Mouse (Mus musculus) hindbrain, embryonic 16.5 days (tissue): ENCODE data around the gene Tmeff2. TPM values are rescaled to one million over a fixed set of nuclear protein-coding genes. Genes with fewer than 3 reads are reported as not detected.

Experiments
- ATAC-seq: fragments of 200-750 bp; cut with Nextera tagmentation; 2 replicates; pipeline ENCODE4 v1.8.0; 2017; ENCODE audit warnings: moderate TSS enrichment, moderate library complexity
- H3K27ac ChIP-seq: fragments of 300-500 bp; sonication (generic); 2 replicates; pipeline ENCODE4 v1.5.1; 2014; ENCODE audit warnings: low read depth, mild to moderate bottlenecking, control low read depth, low read length, moderate library complexity
- H3K27me3 ChIP-seq: fragments of 300-500 bp; sonication (generic); replicated peaks from 2 replicates; pipeline ENCODE4 v1.6.1; 2014; ENCODE audit warnings: low read length; ENCODE audit not compliant: control insufficient read depth, insufficient read depth
- H3K36me3 ChIP-seq: fragments of 300-500 bp; sonication (generic); 2 replicates; pipeline ENCODE4 v1.6.1; 2014; ENCODE audit warnings: mild to moderate bottlenecking, low read length, moderate library complexity, mixed read lengths; ENCODE audit not compliant: control insufficient read depth, insufficient read depth
- H3K4me1 ChIP-seq: fragments of 300-500 bp; sonication (generic); 2 replicates; pipeline ENCODE4 v1.6.1; 2014; ENCODE audit warnings: low read depth, low read length; ENCODE audit not compliant: control insufficient read depth, insufficient read depth
- H3K4me2 ChIP-seq: fragments of 300-500 bp; sonication (generic); 2 replicates; pipeline ENCODE4 v1.6.1; 2014; ENCODE audit warnings: mild to moderate bottlenecking, low read length, control low read depth, moderate library complexity
- H3K4me3 ChIP-seq: fragments of 300-500 bp; sonication (generic); 2 replicates; pipeline ENCODE4 v1.5.1; 2014; ENCODE audit warnings: mild to moderate bottlenecking, low read length, control low read depth, moderate library complexity
- H3K9ac ChIP-seq: fragments of 300-500 bp; sonication (generic); 2 replicates; pipeline ENCODE4 v1.6.1; 2014; ENCODE audit warnings: low read depth, mild to moderate bottlenecking, control low read depth, low read length, moderate library complexity
- H3K9me3 ChIP-seq: fragments of 300-500 bp; sonication (generic); 2 replicates; pipeline ENCODE4 v1.6.1; 2014; ENCODE audit warnings: mild to moderate bottlenecking, low read length, moderate library complexity; ENCODE audit not compliant: control insufficient read depth
- WGBS: fragments of 180-500 bp; shearing (Covaris S2); extraction: QIAGEN DNeasy Blood & Tissue Kit; methylation state at CpG from one replicate; pipeline ENCODE4 v1.1.7; 2014; 5-methylcytosine and 5-hydroxymethylcytosine counted together
- polyA plus RNA-seq: library from polyadenylated mRNA; unstranded; fragments of >200 nt; fragmentation: Nextera tagmentation; extraction: Ambion mirVana; gene quantifications from 2 replicates; pipeline ENCODE4 v1.2.1, GENCODE M21; 2015

The Tmeff2 gene
- polyA plus RNA-seq, 1 experiment from 2014 or later: 69.4 TPM

DNA sequence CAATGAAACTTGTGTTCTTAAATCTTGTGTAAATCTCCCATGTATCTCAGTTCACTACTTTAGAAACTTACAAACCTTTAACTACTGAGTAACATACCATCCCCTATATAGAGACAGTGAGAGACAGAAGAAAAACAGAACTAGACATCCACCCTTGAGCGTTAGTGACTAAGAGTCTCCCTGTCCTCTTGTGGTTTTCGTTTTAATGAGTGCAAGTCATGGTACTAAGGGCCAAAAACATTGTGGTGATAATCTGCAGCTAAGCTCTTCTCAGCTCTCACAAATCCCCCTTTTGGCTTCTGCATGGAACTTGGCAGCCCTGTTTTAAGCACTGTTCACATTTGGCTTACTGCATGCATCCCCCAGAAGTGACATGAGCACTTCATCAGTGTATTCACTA lies 34.6 kb downstream of the Tmeff2 start:
- H3K4me3 ChIP-seq: no peak overlapping the region
- H3K36me3 ChIP-seq: no peaks in the 10 kb centered on the region
- H3K27me3 ChIP-seq: no peaks in the 10 kb centered on the region
- 78% methylated on average over 2 of the region's 2 CpGs for WGBS
- H3K4me1 ChIP-seq: peaks cover 2% of the 10 kb centered on the region; the same call in 1 of the 2 replicates
- no peaks in the 10 kb centered on the region for H3K9me3 ChIP-seq
- H3K4me2 ChIP-seq: no peak overlapping the region
- no peak for ATAC-seq
- no peak overlapping the region for H3K9ac ChIP-seq
- no peak overlapping the region for H3K27ac ChIP-seq

DNA sequence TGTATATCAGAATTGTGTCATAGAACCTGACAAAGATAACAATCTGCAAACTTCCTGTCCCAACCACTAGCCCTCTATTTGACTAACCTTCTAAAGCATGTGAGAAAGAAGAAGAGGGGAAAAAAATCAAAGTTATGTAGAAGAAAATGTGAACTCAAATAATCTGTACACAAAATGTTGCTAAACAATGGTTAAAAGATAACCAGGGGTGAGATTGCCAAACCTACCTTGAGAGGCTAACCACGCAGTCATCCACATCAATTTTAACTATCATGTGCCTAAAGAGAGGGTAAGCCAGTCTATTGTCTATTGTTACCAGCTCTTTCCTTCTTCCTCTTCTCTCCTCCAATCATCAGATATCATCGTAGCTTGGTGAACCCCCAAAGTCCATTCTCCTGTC lies 35.0 kb downstream of the Tmeff2 start:
- no peak overlapping the region for H3K9ac ChIP-seq
- WGBS: 84% methylated on average over 2 of the region's 2 CpGs
- no peak for ATAC-seq

DNA sequence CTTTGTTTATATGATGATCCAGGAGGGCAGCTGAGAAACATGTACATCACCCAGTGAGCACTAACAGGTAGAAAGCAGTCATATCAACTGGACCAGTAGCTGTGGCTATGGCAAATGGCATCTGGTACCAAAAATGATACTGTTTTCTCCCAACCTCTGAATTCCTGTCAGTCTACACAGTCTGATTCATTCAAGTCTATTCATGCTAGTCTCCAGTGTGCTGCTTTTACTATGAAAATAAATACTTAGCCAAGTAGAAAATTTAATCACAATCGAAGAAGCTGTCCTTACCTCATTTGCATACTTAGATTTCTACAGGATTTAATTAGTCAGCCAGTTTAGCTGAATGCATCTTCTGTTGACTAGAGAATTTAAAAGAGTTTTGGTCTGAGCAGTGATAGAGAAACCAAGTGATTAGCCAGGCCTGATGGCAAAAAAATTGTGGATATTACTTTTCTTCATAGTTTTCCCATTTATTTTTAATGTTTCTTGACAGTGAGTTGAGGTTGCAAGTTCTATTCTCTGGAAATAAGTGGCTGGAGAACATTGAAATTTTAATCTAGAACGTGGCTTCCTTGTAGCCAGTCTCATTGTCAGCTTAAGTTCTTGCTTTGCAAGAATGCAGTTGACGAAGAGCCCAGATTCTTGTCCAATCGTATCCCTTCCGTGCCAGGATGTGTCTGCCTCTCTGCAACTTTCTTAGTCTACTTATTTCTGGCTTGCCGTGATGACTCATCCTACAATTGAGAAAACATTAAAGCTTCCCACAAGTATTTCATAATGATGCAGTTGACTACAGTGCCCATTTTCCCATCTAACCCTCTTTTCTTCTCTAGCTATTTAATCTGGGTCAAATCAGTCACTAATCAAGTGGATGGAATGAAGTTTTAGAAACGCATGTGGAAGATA lies 39.9 kb downstream of the Tmeff2 start:
- Histone ChIP-seq H3K9me3 (no peaks in the 10 kb centered on the region), H3K27ac (no peak overlapping the region), H3K4me1 (no peaks in the 10 kb centered on the region), H3K36me3 (no peaks in the 10 kb centered on the region), H3K9ac (no peak overlapping the region), H3K4me2 (no peak overlapping the region), H3K4me3 (no peak overlapping the region), H3K27me3 (no peaks in the 10 kb centered on the region)
- 84% methylated on average over 7 of the region's 7 CpGs for WGBS
- no peak for ATAC-seq

More for the DNA sequence above, 35.0 kb downstream of the Tmeff2 start:
- H3K4me1 ChIP-seq: peaks cover 1% of the 10 kb centered on the region; the same call in 1 of the 2 replicates
- no peaks in the 10 kb centered on the region for H3K27me3 ChIP-seq
- H3K9me3 ChIP-seq: no peaks in the 10 kb centered on the region
- no peaks in the 10 kb centered on the region for H3K36me3 ChIP-seq
- H3K4me3 ChIP-seq: no peak overlapping the region
- H3K4me2 ChIP-seq: no peak overlapping the region
- no peak overlapping the region for H3K27ac ChIP-seq

DNA sequence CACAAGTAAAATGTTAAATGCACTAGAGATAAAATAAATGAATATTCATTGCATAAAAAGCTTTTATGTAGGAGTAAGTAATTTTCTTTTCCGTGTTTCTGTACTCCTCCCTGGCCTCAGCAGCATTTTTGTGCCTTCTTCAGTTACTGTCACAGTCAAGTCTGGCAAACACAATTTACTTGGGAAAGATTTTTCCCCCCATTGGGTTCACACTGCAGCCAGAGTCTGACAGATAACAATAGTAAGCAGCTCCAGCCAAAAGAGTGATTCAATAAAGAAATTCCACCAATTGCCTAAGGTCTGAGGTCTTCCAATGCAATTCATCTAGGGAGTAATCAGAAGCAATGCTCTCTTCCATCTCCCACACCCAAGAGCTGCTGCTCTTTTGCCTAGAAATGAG lies 48.1 kb downstream of the Tmeff2 start:
- Histone ChIP-seq H3K27ac (no peak overlapping the region), H3K27me3 (no peaks in the 10 kb centered on the region), H3K9me3 (no peaks in the 10 kb centered on the region), H3K4me2 (no peak overlapping the region), H3K4me1 (no peaks in the 10 kb centered on the region), H3K36me3 (no peaks in the 10 kb centered on the region), H3K4me3 (no peak overlapping the region), H3K9ac (no peak overlapping the region)
- no peak for ATAC-seq
- WGBS: 63% methylated on average over 1 of the region's 1 CpGs

DNA sequence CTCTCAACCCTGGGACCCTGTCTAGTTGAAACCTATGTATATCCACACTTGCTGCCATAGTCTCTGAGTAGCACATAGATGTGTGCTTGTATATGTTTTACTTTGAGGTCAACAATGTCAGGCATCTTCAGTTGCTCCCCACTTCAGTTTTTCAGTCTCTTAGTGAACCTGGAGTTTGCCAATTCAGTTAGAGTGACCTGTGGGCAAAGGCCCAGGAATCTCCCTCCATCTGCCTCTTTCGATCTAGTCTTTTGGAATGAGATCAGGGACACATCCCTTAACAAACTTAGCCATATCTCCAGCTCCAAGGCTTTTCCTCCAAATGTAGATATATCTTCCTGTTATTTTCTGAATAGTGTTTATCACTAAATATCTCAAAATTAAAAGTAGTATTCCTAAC lies 58.4 kb downstream of the Tmeff2 start:
- Histone ChIP-seq H3K4me3 (no peak overlapping the region), H3K9me3 (no peaks in the 10 kb centered on the region), H3K9ac (no peak overlapping the region), H3K4me1 (no peaks in the 10 kb centered on the region; the same call in 1 of the 2 replicates), H3K27me3 (no peaks in the 10 kb centered on the region), H3K36me3 (no peaks in the 10 kb centered on the region), H3K4me2 (no peak overlapping the region), H3K27ac (no peak overlapping the region)
- 91% methylated on average over 1 of the region's 1 CpGs for WGBS
- ATAC-seq: no peak

DNA sequence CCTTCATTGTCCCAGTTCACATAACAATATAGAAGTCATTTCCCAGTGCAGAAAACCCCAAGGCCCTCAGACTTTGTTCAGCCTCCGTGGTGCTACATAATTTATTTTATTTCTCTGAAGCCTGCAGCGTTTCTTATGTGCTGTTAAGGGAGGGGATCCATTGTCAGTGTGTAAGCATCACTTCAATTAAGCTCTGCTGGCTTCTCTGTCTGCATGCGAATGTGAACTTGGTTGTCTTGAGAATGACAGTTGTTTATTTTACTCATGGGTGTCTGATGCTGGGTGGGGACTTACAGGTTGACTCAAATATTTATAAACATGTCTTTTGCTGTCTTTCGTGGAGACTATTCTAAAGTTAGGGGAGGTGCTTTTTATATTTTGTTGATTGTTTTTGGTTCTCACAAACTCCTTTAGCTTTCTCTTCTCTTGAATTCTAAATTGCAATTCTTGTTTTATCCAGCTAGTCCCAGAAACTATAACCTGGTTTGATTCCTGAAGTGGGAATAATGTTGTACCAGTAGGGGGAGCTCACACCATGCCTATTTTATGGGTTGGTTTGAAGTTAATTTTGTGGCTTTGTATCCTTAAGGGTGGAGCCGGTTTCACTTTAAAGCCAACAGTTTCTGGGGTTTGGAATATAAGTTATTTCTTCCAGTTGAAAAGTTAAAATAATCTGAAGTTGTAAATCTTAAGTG lies 61.7 kb downstream of the Tmeff2 start:
- no peak overlapping the region for H3K9ac ChIP-seq
- H3K27me3 ChIP-seq: no peaks in the 10 kb centered on the region
- no peaks in the 10 kb centered on the region for H3K36me3 ChIP-seq
- ATAC-seq: peak; percentile 38; the same call in 1 of the 2 replicates
- no peak overlapping the region for H3K4me2 ChIP-seq
- H3K4me3 ChIP-seq: no peak overlapping the region
- WGBS: 35% methylated on average over 5 of the region's 5 CpGs
- no peak overlapping the region for H3K27ac ChIP-seq
- H3K9me3 ChIP-seq: no peaks in the 10 kb centered on the region
- H3K4me1 ChIP-seq: no peaks in the 10 kb centered on the region; the same call in 1 of the 2 replicates

DNA sequence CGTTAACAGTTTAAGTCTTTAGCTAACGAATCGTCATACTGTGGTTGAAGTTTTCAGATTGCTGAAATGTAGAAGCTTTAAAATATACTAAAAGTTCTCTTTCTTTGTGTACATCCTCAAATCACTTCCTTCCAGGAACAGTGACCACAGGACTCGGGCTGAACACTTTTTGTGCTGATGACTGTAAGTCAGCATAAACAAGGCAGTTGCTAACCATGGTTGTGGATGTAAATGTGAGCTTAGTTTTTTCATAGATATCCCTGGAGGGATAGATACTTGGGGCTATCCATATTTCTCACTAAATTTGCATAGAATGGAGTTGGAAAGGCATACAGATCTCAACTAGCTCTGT lies 62.2 kb downstream of the Tmeff2 start:
- Histone ChIP-seq H3K27ac (no peak overlapping the region), H3K36me3 (no peaks in the 10 kb centered on the region), H3K9me3 (no peaks in the 10 kb centered on the region), H3K4me2 (no peak overlapping the region), H3K27me3 (no peaks in the 10 kb centered on the region), H3K9ac (no peak overlapping the region), H3K4me3 (no peak overlapping the region), H3K4me1 (no peaks in the 10 kb centered on the region; the same call in 1 of the 2 replicates)
- ATAC-seq: no peak
- WGBS: 63% methylated on average over 4 of the region's 4 CpGs

DNA sequence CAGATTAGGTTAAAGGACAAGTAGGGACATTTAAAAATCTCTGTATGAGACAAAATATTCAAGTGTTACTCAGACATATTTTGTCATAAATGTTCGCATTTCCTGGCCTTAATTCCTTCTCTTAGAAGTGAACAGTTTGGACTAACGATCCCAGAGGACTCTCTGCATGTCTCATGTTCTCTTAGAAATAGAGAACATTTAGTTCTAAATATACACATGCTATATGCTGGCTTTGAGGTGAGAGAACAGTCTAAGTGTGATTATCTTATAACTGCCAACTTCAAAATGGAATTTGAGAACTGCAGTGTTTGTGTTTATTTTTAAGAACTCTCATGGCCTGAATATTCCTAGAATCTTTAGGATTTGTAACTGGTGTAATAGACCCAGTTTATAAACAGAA lies 69.2 kb downstream of the Tmeff2 start:
- H3K36me3 ChIP-seq: no peaks in the 10 kb centered on the region
- 91% methylated on average over 2 of the region's 2 CpGs for WGBS
- ATAC-seq: no peak
- no peaks in the 10 kb centered on the region for H3K27me3 ChIP-seq
- no peak overlapping the region for H3K27ac ChIP-seq
- no peak overlapping the region for H3K4me2 ChIP-seq
- no peaks in the 10 kb centered on the region for H3K4me1 ChIP-seq
- H3K4me3 ChIP-seq: no peak overlapping the region
- no peak overlapping the region for H3K9ac ChIP-seq
- no peaks in the 10 kb centered on the region for H3K9me3 ChIP-seq

DNA sequence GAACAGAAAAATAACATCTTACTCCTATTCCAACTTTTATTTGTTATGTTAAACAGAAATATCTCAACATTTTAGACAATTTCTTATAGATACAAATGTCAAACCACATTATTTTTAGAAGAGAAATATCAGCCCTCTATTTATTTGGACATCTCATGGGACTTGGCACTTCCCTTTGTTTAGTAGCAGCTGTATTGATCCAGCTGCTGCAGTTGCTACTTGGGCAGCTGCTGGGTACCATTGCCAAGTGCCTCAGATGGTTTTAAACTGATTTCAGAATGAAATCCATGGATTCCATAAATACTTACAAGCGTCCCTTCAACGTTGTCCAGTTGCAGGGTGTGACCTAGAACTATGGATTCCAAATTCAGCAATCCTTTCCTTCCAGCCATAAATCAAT lies 70.4 kb downstream of the Tmeff2 start:
- H3K9ac ChIP-seq: no peak overlapping the region
- no peaks in the 10 kb centered on the region for H3K27me3 ChIP-seq
- no peaks in the 10 kb centered on the region for H3K4me1 ChIP-seq
- no peak overlapping the region for H3K27ac ChIP-seq
- WGBS: 64% methylated on average over 2 of the region's 2 CpGs
- no peaks in the 10 kb centered on the region for H3K36me3 ChIP-seq
- H3K4me3 ChIP-seq: no peak overlapping the region
- H3K9me3 ChIP-seq: no peaks in the 10 kb centered on the region
- H3K4me2 ChIP-seq: no peak overlapping the region
- no peak for ATAC-seq
